Mouse (Mus musculus) G1E (cell line): ENCODE results near the gene Tuba1c. TPM values are rescaled to one million over a fixed set of nuclear protein-coding genes. Genes with fewer than 3 reads are reported as not detected.

Source experiments
- ATAC-seq: 2 replicates; pipeline ENCODE4 v1.8.0; 2016; ENCODE audit warnings: mild to moderate bottlenecking; ENCODE audit not compliant: insufficient number of reproducible peaks, poor library complexity, low FRiP score, severe bottlenecking; ENCODE audit errors: extremely low read depth
- DNase-seq: peaks from one replicate; pipeline ENCODE4 v3.0.0; 2012; ENCODE audit warnings: low spot score
- H3K27me3 ChIP-seq: 2 replicates; pipeline ENCODE4 v1.6.1; 2012; ENCODE audit warnings: mild to moderate bottlenecking, low read length, inconsistent platforms; ENCODE audit not compliant: insufficient read depth
- H3K36me3 ChIP-seq: replicated peaks from 2 replicates; pipeline ENCODE3; 2012; ENCODE audit warnings: mild to moderate bottlenecking, inconsistent platforms
- H3K4me1 ChIP-seq: 2 replicates; pipeline ENCODE4 v1.6.1; 2012; ENCODE audit warnings: low read depth, low read length, inconsistent platforms, mixed read lengths; ENCODE audit not compliant: insufficient read depth
- H3K4me3 ChIP-seq: 2 replicates; pipeline ENCODE4 v1.5.1; 2012; ENCODE audit warnings: low read depth, mild to moderate bottlenecking, inconsistent platforms, low read length, moderate library complexity, mixed read lengths
- H3K9me3 ChIP-seq: replicated peaks from 2 replicates; pipeline ENCODE4 v1.6.1; 2012; ENCODE audit warnings: inconsistent platforms
- CTCF ChIP-seq: IDR thresholded peaks from 2 replicates; pipeline ENCODE4 v1.5.1; 2012; ENCODE audit warnings: low read depth, low read length, inconsistent platforms, mixed read lengths
- GATA1 ChIP-seq: IDR thresholded peaks from 2 replicates; pipeline ENCODE4 v1.6.1; 2012; ENCODE audit warnings: borderline replicate concordance, low read length, inconsistent platforms, mixed read lengths
- GATA2 ChIP-seq: IDR thresholded peaks from 2 replicates; pipeline ENCODE4 v1.6.1; 2012; ENCODE audit warnings: low read depth, low read length, inconsistent platforms, borderline replicate concordance
- POLR2AphosphoS5 ChIP-seq: IDR thresholded peaks from 2 replicates; pipeline ENCODE4 v1.6.1; 2012; ENCODE audit warnings: low read depth, low read length, inconsistent platforms; ENCODE audit not compliant: insufficient replicate concordance
- TAL1 ChIP-seq: conservative IDR thresholded peaks from 2 replicates; pipeline ENCODE4 v1.6.1; 2012; ENCODE audit warnings: low read depth, low read length, inconsistent platforms, mixed read lengths
- polyA plus RNA-seq: library from polyadenylated mRNA; stranded (reverse); fragments of >175 nt; gene quantifications from 2 replicates; pipeline ENCODE4 v1.2.3, GENCODE M21; 2012
- total RNA-seq, 2 experiments: library from RNA; stranded (forward) in 1 of 2; stranded (reverse) in 1 of 2; fragments of 200-1000 nt in 1 of 2; fragments of >200 nt in 1 of 2; fragmentation: Nextera tagmentation in 1 of 2; gene quantifications; 2 replicates each; pipeline ENCODE4 v1.2.3; 2014 to 2017

The Tuba1c gene
- total and polyA plus RNA-seq, 3 experiments = 72.7 to 856 (median 252) TPM

DNA sequence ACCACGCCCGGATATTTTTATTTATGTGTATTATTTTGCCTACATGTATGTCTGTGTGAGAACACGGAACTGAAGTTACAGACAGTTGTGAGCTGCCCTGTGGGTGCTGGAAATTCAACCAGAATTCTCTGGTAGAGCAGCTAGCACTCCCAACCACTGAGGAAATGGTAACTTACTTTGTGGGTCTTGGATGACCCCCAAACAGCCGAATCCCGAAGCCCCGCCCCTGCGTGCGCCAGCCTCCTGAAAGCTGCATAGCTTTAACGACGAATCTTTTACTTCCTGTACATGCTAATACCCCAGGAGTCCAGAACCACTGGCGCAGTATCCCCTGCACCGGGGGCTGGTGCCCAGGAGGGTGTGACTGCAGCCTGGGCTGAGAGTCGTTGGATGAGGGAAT, 4.3 kb upstream of the Tuba1c start:
- ATAC-seq = no peak
- Histone ChIP-seq H3K36me3 (peaks cover 3% of the 10 kb centered on the region), H3K27me3 (peaks cover 2% of the 10 kb centered on the region; the same call in 1 of the 2 replicates), H3K9me3 (0 out of 2 replicates have a peak, but pooled peaks cover 2% of the 10 kb centered on the region), H3K4me1 (peaks cover 3% of the 10 kb centered on the region; the same call in 1 of the 2 replicates), H3K4me3 (no peak overlapping the region)
- no peak for DNase-seq
- TF ChIP-seq TAL1 (no peak), GATA2 (no peak), POLR2AphosphoS5 (no peak), GATA1 (no peak), CTCF (no peak)

DNA sequence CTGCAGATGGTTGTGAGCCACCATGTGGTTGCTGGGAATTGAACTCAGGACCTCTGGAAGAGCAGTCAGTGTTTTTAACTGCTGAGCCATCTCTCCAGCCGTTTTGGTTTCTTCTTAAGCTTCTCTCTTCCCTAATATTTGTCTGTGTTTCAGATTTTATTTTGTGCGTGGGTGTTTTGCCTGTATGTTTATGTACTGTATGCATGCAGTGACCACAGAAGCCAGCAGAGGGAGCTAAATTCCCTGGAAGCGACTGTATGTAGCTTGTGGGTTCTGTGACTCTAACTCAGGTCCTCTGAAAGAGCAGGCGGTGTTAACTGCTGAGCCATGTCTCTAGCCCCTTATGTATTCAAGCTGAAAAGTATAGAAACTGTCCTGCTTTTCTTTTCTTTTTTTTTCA, 3.4 kb upstream of the Tuba1c start:
- H3K4me3 ChIP-seq = no peak overlapping the region
- H3K4me1 ChIP-seq = peaks cover 3% of the 10 kb centered on the region; the same call in 1 of the 2 replicates
- H3K9me3 ChIP-seq = 0 out of 2 replicates have a peak, but pooled peaks cover 1% of the 10 kb centered on the region
- TF ChIP-seq TAL1 (no peak), CTCF (peak; percentile 67), POLR2AphosphoS5 (no peak), GATA1 (no peak), GATA2 (no peak)
- DNase-seq (no peak), ATAC-seq (no peak)
- H3K36me3 ChIP-seq = peaks cover 3% of the 10 kb centered on the region
- H3K27me3 ChIP-seq = peaks cover 1% of the 10 kb centered on the region; the same call in 1 of the 2 replicates

DNA sequence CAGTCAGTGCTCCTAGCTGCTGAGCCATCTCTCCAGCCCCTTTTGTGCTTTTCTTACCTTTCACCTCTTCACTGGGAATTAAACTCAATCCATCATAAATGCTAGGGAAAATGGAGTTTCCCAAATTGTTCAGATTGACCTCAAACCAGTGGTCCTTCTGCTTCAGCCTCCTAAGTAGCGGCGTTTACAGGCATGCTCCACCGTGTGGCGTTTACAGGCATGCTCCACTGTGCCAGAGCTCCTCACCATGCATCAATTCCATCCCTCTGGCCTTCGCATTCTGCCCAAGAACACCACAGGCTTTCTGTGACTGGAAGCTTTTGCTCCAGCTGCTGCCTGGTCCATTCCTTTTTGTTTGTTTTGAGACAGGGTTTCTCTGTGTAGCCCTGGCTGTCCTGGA, 2.6 kb upstream of the Tuba1c start:
- peaks cover 6% of the 10 kb centered on the region for H3K36me3 ChIP-seq
- peaks cover 6% of the 10 kb centered on the region for H3K4me1 ChIP-seq
- H3K9me3 ChIP-seq = no peaks in the 10 kb centered on the region
- H3K27me3 ChIP-seq = no peaks in the 10 kb centered on the region
- H3K4me3 ChIP-seq = no peak overlapping the region
- ATAC-seq (no peak), DNase-seq (no peak)
- TF ChIP-seq TAL1 = no peak
- no peak for TF ChIP-seq CTCF
- TF ChIP-seq POLR2AphosphoS5 = no peak
- no peak for TF ChIP-seq GATA1
- TF ChIP-seq GATA2 = no peak

DNA sequence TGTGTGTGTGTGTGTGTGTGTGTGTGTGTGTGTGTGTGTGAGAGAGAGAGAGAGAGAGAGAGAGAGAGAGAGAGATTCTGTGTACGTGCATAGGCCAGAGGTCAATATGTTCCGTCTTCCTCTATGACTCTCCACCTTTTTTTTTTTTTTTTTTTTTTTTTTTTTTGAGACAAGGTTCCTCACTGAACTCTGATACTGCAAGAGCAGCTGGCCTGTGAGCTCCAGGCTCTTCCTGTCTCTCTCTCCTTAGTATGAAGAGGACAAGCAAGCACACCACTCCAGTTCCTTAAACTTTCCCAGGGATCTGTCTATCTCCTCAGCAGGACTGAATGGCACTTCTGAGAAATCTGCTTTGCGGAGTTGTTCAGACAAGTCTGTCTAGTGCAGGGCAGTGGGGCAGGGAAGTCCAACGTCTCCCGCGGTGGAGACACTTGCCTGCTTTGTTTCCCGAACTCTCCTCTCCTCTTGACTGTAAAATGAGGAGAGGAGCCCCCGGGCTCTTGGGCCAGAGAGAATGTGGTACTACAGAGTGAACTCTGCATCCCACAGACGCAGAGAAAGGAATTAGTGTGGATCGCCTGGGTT, 725 bp upstream of the Tuba1c start:
- H3K9me3 ChIP-seq = no peaks in the 10 kb centered on the region
- ATAC-seq (no peak), DNase-seq (no peak)
- H3K27me3 ChIP-seq = no peaks in the 10 kb centered on the region
- TF ChIP-seq TAL1 (no peak), GATA2 (no peak), CTCF (no peak), POLR2AphosphoS5 (no peak), GATA1 (no peak)
- peak overlapping the region; percentile 87 for H3K4me3 ChIP-seq
- H3K36me3 ChIP-seq = peaks cover 19% of the 10 kb centered on the region
- peaks cover 25% of the 10 kb centered on the region for H3K4me1 ChIP-seq

DNA sequence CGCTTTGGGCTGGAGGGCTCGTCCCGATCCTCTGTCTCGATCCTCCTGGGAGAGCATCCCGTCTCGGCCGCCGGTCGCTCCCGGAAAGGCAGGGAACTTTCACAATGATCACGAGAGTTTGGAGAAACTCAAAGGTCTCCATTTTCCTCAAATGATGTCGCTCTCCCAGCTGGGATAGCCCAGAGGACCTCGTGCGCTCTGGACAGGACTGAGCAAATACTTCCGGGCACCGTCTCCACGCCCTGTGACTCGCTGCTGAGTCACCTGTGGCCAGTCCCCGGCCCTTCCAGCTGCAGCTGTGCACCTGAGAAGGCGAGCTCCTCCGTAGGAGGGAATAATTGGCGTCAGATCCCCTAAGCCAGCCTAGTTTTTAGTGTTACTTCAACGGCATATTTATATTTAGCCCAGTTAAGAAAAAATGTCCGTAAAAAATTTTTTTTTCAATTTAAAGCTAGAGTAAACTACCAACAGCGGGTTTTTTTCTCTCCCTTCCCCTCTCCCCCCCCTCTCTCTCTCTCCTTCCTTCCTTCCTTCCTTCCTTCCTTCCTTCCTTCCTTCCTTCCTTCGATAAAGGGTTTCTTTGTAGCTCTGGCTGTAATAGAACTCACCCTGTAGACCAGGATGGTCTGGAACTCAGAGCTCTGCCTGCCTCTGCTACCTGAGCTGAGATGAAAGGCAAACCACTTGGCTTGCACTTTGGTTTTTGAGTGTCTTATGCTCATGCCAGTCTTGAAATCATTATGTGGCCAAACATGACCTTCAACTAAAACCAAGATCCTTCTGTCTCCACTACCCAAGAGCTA, 1.1 kb downstream of the Tuba1c start:
- DNase-seq (peak; percentile 46), ATAC-seq (peak; percentile 19; the same call in 1 of the 2 replicates)
- Histone ChIP-seq H3K27me3 (no peaks in the 10 kb centered on the region), H3K9me3 (no peaks in the 10 kb centered on the region), H3K4me3 (peak overlapping the region; percentile 87), H3K4me1 (peaks cover 30% of the 10 kb centered on the region), H3K36me3 (peaks cover 35% of the 10 kb centered on the region)
- TF ChIP-seq GATA2 = no peak
- TF ChIP-seq POLR2AphosphoS5 = 0 out of 2 replicates have a peak, but pooled peaks have one; percentile 16

DNA sequence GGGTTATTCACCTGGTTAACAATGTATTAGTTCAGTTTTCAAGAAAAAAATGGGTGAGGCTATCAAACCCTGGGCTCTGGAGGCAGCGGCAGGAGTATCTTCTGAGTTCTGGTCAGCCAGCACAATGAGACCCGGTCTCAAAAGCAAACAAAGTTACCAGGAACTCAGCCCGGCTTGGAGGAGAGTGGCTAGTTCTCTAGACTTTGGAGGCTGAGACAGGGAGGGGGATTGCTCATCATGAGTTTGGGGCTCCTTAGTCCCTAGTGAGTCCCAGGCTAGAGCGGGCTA, 1.6 kb downstream of the Tuba1c start:
- peaks cover 31% of the 10 kb centered on the region for H3K4me1 ChIP-seq
- peak overlapping the region; percentile 87 for H3K4me3 ChIP-seq
- ATAC-seq (no peak), DNase-seq (no peak)
- H3K27me3 ChIP-seq = no peaks in the 10 kb centered on the region
- H3K9me3 ChIP-seq = no peaks in the 10 kb centered on the region
- TF ChIP-seq GATA2 (no peak), TAL1 (no peak), POLR2AphosphoS5 (no peak), GATA1 (no peak), CTCF (no peak)
- H3K36me3 ChIP-seq = peaks cover 40% of the 10 kb centered on the region
